Mouse (Mus musculus): ENCODE data around the gene Gif.
A peak's percentile ranks its signal among the peaks of the same experiment; 100 is the strongest.

Gif gene

GRCm38 (mm10) chr19:11794447-11794846, 47.1 kb downstream of the Gif start:
- no peak for DNase-seq (ENCODE audit: extremely low spot score)

GRCm38 (mm10) chr19:11800531-11801315, 53.4 kb downstream of the Gif start:
- no peak for DNase-seq (ENCODE audit: extremely low spot score)

GRCm38 (mm10) chr19:11804423-11804822, 57.1 kb downstream of the Gif start:
- DNase-seq (ENCODE audit: extremely low spot score): no peak

- no peak for DNase-seq (ENCODE audit: extremely low spot score)
Measured at GRCm38 (mm10) chr19:11807251-11807650, 59.9 kb downstream of the Gif start.

- no peak for DNase-seq (ENCODE audit: extremely low spot score)
Measured at GRCm38 (mm10) chr19:11807822-11808221, 60.5 kb downstream of the Gif start.

GRCm38 (mm10) chr19:11808452-11808851, 61.1 kb downstream of the Gif start:
- no peak for DNase-seq (ENCODE audit: extremely low spot score)

- DNase-seq (ENCODE audit: extremely low spot score): no peak
Measured at GRCm38 (mm10) chr19:11810003-11810758, 62.8 kb downstream of the Gif start.

- DNase-seq (ENCODE audit: extremely low spot score): no peak
Measured at GRCm38 (mm10) chr19:11810856-11811255, 63.5 kb downstream of the Gif start.

GRCm38 (mm10) chr19:11811688-11812365, 64.5 kb downstream of the Gif start:
- peak; percentile 34 for DNase-seq (ENCODE audit: extremely low spot score)
